Mouse (Mus musculus) testis, adult 2 months (tissue): ENCODE results near the gene Rragd. TPM values are rescaled to one million over a fixed set of nuclear protein-coding genes. Genes with fewer than 3 reads are reported as not detected.

Experiments
- H3K27ac ChIP-seq: fragments of 200-500 bp; 2 replicates; pipeline ENCODE4 v1.5.1; 2012; ENCODE audit warnings: low read depth, low read length; ENCODE audit not compliant: control insufficient read depth, insufficient read depth
- H3K27me3 ChIP-seq: fragments of 200-500 bp; 2 replicates; pipeline ENCODE4 v1.6.1; 2012; ENCODE audit warnings: mild to moderate bottlenecking, low read length, moderate library complexity; ENCODE audit not compliant: control insufficient read depth, insufficient read depth
- H3K36me3 ChIP-seq: fragments of 200-500 bp; 2 replicates; pipeline ENCODE4 v1.6.1; 2012; ENCODE audit warnings: mild to moderate bottlenecking, low read length; ENCODE audit not compliant: control insufficient read depth, insufficient read depth
- H3K4me1 ChIP-seq: fragments of 200-500 bp; 2 replicates; pipeline ENCODE4 v1.6.1; 2012; ENCODE audit warnings: low read length; ENCODE audit not compliant: control insufficient read depth, insufficient read depth
- H3K4me3 ChIP-seq: fragments of 200-500 bp; 2 replicates; pipeline ENCODE4 v1.5.1; 2012; ENCODE audit warnings: low read depth, mild to moderate bottlenecking, low read length, moderate library complexity, mixed read lengths; ENCODE audit not compliant: control insufficient read depth
- CTCF ChIP-seq: fragments of 200-500 bp; IDR thresholded peaks from 2 replicates; pipeline ENCODE4 v1.5.1; 2012; ENCODE audit warnings: low read depth, mild to moderate bottlenecking, inconsistent platforms, low read length, moderate library complexity; ENCODE audit not compliant: control insufficient read depth, insufficient read depth, insufficient replicate concordance
- POLR2A ChIP-seq: fragments of 200-500 bp; IDR thresholded peaks from 2 replicates; pipeline ENCODE4 v1.6.1; 2012; ENCODE audit warnings: low read depth, mild to moderate bottlenecking, inconsistent platforms, low read length, moderate library complexity; ENCODE audit not compliant: control insufficient read depth
- polyA plus RNA-seq: library from polyadenylated mRNA; depleted of rRNA; stranded (reverse); fragments of >200 nt; gene quantifications from 2 replicates; pipeline ENCODE4 v1.2.3, GENCODE M21; 2012

Rragd gene
- polyA plus RNA-seq, 1 experiment = 2.6 TPM

- TF ChIP-seq CTCF = no peak
- TF ChIP-seq POLR2A = no peak
- Histone ChIP-seq H3K36me3 (no peaks in the 10 kb centered on the region), H3K4me3 (no peak overlapping the region), H3K27me3 (no peaks in the 10 kb centered on the region), H3K27ac (no peak overlapping the region), H3K4me1 (no peaks in the 10 kb centered on the region)
Observed at GRCm38 (mm10) chr4:33006844-33007243, 24.0 kb downstream of the Rragd start.

GRCm38 (mm10) chr4:33007443-33008217, 24.8 kb downstream of the Rragd start:
- H3K4me1 ChIP-seq = peaks cover 3% of the 10 kb centered on the region; the same call in 1 of the 2 replicates
- no peak overlapping the region for H3K4me3 ChIP-seq
- H3K27me3 ChIP-seq = no peaks in the 10 kb centered on the region
- TF ChIP-seq POLR2A = no peak
- no peak for TF ChIP-seq CTCF
- H3K36me3 ChIP-seq = no peaks in the 10 kb centered on the region
- no peak overlapping the region for H3K27ac ChIP-seq

DNA sequence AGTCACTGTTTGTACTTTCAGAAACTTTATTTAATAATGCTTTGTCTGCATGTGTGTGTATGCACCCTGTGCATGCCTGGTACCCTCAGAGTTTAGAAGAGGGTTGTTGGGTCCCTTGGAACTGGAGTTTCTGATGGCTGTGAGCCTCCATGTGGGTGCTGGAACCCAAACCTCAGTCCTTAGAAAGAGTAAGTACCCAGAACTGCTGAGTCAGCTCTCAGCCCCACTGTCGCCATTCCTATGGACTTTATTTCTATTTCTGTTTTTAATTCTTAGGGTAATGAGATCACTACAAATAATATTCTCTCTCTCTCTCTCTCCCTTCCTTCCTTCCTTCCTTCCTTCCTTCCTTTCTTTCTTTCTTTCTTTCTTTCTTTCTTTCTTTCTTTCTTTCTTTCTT, 27.2 kb downstream of the Rragd start:
- H3K36me3 ChIP-seq = no peaks in the 10 kb centered on the region

GRCm38 (mm10) chr4:33012484-33012883, 29.6 kb downstream of the Rragd start:
- no peaks in the 10 kb centered on the region for H3K27me3 ChIP-seq
- no peaks in the 10 kb centered on the region for H3K36me3 ChIP-seq
- TF ChIP-seq CTCF (no peak), POLR2A (no peak)
- no peak overlapping the region for H3K27ac ChIP-seq
- H3K4me1 ChIP-seq = peaks cover 3% of the 10 kb centered on the region; the same call in 1 of the 2 replicates
- no peak overlapping the region; the same call in 1 of the 2 replicates for H3K4me3 ChIP-seq

More for the DNA sequence above, 27.2 kb downstream of the Rragd start:
- Histone ChIP-seq H3K4me3 (no peak overlapping the region), H3K27me3 (no peaks in the 10 kb centered on the region), H3K27ac (no peak overlapping the region), H3K4me1 (peaks cover 3% of the 10 kb centered on the region; the same call in 1 of the 2 replicates)
- TF ChIP-seq CTCF = no peak

DNA sequence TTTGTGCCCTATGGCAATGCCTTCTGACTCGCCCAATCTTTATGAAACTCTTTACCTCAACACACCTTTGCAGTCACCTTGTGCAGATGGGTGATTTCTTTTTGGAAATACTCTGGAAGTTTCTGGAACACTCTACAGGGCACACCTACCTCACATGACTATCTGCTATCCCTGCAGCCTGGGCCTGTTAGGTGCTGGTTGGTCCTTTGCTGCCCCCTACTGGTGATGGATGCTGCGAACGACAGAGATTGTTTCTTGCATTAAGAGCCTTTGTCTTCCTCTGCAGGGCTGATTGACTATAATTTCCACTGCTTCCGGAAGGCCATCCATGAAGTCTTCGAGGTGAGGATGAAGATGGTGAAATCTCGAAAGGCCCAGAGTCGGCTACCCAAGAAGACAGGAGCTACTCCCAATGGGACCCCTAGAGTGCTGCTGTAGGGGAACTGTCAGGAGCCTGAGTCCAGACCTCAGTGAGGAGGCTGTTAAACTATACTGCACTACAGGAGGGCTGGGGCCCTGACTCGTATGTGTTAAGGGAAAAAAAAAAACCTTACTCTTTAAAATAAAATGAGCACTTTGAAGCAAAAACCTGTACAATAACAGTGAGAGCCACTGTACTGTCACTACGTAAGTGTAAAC, 35.6 kb downstream of the Rragd start:
- no peak for TF ChIP-seq POLR2A
- peak; percentile 91 for TF ChIP-seq CTCF
- Histone ChIP-seq H3K4me1 (no peaks in the 10 kb centered on the region), H3K27ac (no peak overlapping the region), H3K27me3 (no peaks in the 10 kb centered on the region), H3K36me3 (no peaks in the 10 kb centered on the region), H3K4me3 (no peak overlapping the region)

GRCm38 (mm10) chr4:33024420-33024819, 41.6 kb downstream of the Rragd start:
- Histone ChIP-seq H3K4me3 (no peak overlapping the region), H3K27me3 (no peaks in the 10 kb centered on the region), H3K36me3 (peaks cover 2% of the 10 kb centered on the region), H3K4me1 (peaks cover 2% of the 10 kb centered on the region; the same call in 1 of the 2 replicates), H3K27ac (no peak overlapping the region)
- TF ChIP-seq POLR2A = no peak
- no peak for TF ChIP-seq CTCF

DNA sequence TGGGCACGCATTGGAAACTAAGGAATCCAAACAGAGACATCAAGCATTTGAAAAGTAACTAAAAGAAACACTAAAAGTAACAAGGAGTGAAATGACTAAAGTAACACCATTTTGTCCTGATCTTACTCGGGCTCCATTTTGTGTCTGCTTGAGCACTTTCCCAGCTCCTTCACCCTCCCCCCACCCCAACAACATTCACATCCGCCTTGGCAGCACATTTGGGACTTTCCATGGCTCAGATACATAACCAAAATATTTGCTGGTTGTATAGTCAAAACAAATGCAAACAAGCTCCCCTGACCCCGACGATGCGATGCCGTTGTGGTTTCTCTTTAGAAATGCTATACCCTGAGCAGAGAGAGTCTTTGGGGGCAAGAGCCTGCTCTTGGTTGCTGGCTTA, 46.3 kb downstream of the Rragd start:
- Histone ChIP-seq H3K27me3 (no peaks in the 10 kb centered on the region), H3K36me3 (peaks cover 2% of the 10 kb centered on the region), H3K27ac (no peak overlapping the region), H3K4me1 (peaks cover 2% of the 10 kb centered on the region; the same call in 1 of the 2 replicates), H3K4me3 (peak overlapping the region; percentile 82)
- TF ChIP-seq CTCF (no peak), POLR2A (no peak)
